Mouse (Mus musculus) adipocyte (in vitro differentiated cells): ENCODE data around the gene Fam241a.

Experiments
- DNase-seq: peaks from one replicate; pipeline ENCODE4 v3.0.0-alpha.2; 2016; ENCODE audit warnings: low spot score

Fam241a gene

DNA sequence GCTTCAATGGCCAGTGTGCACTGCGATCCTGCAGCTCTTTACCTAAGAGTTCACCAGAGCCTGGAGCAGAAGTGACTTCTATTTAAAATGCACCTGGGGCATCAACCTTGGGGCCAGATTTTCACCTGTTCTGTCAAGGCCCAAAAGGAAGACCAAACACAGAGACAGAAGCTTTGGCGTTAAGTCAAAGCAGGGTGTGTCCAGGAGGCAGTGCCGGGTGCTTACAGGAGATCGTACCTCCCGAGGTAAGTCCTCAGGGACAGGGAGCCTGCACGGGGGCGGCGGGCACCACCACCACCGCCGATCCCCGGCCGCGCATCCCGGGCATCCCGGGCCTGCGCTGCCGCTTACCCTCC is 59.3 kb downstream of the Fam241a start:
- no peak for DNase-seq

DNA sequence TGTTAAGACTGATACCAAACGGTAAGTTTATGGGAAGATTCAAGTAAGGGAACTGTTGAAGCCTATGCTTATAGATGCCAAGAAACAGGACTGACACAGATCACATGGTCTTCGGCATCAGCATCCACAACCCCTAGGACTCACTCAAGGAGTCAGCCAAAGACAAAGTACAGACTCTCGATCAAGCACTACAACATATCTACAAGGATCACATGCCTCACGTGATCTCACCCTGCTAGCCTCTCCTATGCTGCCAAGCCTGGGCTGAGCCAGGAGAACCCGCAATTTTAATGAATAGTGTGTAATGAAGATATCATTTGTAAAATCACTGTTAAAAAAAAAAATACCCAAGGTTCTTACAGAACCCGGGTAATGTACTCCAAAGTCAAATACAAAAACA is 60.5 kb downstream of the Fam241a start:
- no peak for DNase-seq

- no peak for DNase-seq
Observed at GRCm38 (mm10) chr3:127834040-127834439, 62.1 kb downstream of the Fam241a start.

DNA sequence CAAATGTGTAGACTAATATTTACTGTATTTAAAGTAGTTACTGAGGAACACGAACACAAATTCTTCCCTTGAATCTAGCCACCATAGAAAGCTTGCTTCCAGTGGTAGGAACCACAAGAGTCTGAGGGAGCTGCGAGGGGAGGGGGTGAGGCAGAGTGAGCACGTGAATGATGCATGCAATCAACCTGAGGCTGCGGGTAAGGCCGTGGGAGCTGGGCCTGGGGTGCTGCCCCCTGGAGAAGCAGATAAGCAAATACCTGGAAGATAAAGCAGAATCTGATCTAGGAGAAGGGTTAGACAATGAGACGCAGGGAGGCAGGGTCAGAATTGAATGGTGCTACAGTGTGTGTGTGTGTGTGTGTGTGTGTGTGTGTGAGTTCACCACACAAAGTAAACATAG is 65.0 kb downstream of the Fam241a start:
- DNase-seq: no peak

DNA sequence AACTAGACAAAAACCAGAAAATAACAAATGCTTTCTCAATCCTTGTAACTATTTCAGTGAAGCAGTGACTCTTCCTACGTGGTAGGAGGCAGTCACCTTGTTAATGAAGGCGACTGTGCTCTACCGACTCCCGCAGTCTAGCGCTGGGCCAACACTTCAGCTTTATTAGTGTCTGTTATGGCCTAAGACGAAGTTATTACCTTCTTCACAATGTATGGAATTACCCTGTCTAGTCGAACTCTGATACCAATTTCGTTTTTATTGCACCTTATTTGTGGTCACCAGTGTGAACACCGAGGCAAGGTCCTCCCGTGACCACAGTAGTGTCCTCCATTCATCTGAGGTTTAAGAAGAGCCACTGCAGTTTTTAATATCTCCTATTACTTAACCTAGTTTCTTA is 65.9 kb downstream of the Fam241a start:
- DNase-seq: no peak

- no peak for DNase-seq
Observed at GRCm38 (mm10) chr3:127827123-127827522, 69.0 kb downstream of the Fam241a start.

DNA sequence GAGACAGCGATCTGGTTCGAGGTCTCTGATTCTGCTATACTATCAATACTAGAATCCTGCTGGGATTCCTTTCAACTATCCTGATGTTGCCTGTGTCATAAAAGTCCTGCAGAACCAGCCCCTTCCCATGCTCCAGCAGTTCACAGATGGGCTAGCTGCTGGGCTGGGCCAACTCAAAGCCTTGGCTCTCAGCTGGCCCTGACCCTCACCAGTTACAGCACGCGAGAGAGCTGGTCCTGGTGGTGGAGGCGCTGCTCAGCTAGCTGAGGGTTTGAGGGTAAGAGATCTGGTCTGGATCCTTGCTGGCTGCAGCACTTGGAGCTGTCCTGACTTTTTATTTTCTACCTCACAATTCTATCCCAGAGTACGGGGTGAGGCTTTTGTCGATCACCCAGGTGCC is 69.6 kb downstream of the Fam241a start:
- no peak for DNase-seq

DNA sequence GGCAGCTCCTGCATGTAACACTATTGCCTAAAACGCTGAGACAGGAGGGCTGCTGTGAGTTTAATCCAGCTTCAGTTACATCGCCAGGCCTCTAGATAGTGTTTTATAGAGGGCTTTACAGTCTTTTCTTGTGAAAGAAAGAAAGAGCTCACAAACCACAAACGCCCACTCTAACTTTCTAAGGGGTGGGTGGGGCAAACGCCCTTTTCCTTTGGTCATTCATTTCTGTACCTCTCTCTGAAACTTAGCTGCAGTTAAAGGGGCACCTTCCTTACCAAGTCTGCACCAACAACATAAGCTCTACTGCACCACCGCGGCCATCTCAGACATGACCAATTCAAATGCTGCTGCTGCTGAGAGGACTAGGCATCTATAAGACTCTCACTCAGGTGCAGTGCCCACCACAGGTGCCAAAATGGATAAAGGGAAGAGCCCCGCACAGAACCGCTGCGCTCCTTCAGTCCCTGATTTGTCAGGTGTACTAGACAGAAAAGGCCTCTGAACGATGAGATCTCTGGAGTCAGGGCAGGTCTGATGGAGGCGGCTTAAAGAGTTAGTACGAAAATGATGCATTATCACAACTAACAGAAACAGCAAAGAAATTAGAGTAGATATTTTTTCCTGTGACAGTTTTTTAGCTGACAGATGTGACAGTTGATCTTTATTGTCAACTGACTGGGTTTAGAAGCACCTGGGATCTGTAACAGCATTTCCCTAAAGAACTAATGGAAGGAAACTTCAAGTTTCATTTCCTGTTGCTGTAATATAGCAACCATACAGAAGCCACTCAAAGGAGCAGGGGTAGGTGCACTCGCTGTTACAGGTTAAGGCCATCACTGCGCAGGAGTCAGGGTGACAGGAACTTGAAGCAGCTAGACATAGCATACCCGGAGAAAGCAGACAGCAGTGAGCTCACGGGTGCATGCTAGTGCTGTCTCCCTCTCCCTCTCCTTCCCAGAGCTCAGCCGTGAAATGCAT is 71.9 kb downstream of the Fam241a start:
- no peak for DNase-seq

- no peak for DNase-seq
Observed at GRCm38 (mm10) chr3:127821209-127821608, 74.9 kb downstream of the Fam241a start.

DNA sequence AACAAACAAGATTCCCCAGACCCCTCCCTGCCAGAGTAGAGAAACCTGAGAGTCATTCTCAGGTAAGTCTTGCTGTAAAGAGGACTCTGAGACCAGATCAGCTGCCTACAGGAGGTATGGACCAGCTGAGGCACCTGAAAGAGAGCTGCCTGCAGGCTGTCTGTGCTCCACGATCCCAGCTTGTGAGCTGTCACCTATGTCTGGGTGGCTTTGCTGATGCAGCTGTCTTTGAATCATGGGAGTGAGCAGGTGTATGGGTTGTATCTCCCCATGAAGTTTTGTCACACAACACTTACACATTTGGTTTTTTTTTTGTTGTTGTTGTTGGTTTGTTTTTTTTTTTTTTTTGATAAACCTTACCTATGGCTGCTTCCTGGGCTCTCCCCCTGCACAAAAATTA is 75.7 kb downstream of the Fam241a start:
- DNase-seq: no peak
